Mouse (Mus musculus) CD4-positive, CD25-positive, alpha-beta regulatory T cell, adult 4 months (primary cell): ENCODE measurements around the gene Selenon. TPM values are rescaled to one million over a fixed set of nuclear protein-coding genes. Genes with fewer than 3 reads are reported as not detected.
A peak's percentile ranks its signal among the peaks of the same experiment; 100 is the strongest.

Source experiments
- ATAC-seq: one replicate; pipeline ENCODE4 v1.8.0; 2017
- polyA plus RNA-seq, 2 experiments: library from polyadenylated mRNA; unstranded; fragments of 100-300 nt; shearing (Covaris generic); gene quantifications; one replicate each; pipeline ENCODE4 v1.2.1; 2017

Gene Selenon
- polyA plus RNA-seq, 2 experiments from 2014 or later, result 0.19 to 1.9 TPM

- ATAC-seq, result no peak
These were observed 25.3 kb upstream of the Selenon start for GRCm38 (mm10) chr4:134577281-134577680.

GRCm38 (mm10) chr4:134575486-134575885 lies 23.5 kb upstream of the Selenon start:
- ATAC-seq, result no peak

DNA sequence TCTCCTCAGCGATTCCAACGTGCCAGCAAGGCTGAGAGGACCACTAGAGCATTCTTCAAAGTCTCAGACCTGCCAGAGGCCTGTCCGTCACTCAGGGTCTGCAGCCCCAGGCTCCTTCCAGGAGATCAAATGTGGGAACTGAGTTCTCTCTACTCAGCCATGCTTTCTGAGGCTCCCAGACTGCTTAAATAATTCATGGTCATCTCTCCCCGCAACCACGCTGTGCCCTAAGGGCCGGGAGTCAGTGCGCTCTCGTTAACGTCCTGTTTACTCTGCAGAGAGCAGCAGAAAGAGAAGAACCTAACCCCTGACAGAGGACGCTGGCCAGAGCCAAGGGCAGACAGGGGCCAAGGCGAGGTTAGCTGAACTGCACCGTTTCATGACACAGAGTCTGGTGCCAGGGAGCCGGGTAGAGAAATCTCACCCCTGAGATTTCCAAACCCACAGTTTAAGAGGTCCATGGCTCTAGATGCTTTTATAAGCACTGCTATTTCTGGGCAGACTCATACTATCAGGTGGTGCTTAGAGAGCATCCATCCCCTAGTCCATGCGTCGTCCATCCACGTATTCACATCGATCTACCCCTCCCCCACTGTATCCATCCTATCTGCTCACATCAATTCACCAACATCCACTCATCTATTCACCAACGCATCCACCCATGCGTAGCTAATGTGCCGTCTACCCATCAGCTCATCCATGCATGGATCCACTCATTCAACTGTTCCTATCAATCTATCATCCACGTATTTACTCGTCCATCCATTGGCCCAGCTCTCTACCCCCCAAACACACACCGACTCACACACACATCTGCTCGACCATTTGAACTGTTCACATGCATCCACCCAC lies 20.7 kb upstream of the Selenon start:
- no peak for ATAC-seq

GRCm38 (mm10) chr4:134570704-134571451 lies 18.9 kb upstream of the Selenon start:
- ATAC-seq, result no peak

GRCm38 (mm10) chr4:134569831-134570230 lies 17.9 kb upstream of the Selenon start:
- ATAC-seq, result no peak

DNA sequence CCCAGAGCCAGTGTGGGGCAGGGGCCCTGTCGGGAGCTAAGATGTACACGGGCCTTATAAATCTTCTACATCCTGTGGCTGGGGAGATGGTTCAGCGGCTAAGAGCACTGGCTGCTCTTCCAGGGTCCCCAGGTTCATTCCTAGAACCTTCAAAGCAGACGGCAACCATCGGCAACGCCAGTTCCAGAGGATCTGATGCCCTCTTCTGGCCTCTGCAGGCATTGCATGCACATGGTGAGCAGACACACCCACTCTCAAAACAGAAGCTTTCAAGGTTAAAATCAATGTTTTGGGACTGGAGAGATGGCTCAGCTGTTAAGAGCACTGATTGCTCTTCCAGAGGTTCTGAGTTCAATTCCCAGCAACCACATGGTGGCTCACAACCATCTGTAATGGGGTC lies 17.2 kb upstream of the Selenon start:
- ATAC-seq, result no peak

- ATAC-seq, result no peak
These were observed 15.6 kb upstream of the Selenon start for GRCm38 (mm10) chr4:134567377-134568226.

GRCm38 (mm10) chr4:134564093-134564492 lies 12.1 kb upstream of the Selenon start:
- no peak for ATAC-seq

- no peak for ATAC-seq
These were observed 11.7 kb upstream of the Selenon start for GRCm38 (mm10) chr4:134563624-134564023.

DNA sequence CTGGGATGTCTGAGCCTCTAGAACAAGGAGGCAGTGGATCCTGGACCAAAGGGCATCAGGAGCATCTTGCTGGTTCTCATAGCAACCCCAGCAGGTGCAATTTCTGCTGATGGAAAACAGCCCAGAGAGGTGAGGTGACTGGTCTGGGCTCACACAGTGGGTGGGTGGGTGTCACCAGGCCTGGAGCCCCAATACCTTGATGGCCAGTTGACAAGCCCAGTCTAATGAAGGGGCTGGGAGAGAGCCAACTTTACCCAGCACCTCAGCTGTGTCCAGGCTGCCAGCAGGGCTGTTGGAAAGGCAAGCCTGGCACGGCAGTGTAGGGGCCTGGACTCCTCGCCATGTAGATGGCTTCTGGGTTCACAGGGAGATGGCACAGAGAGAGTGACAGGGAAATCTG lies 10.0 kb upstream of the Selenon start:
- no peak for ATAC-seq

- ATAC-seq, result no peak
These were observed 8.7 kb upstream of the Selenon start for GRCm38 (mm10) chr4:134560699-134561098.

- no peak for ATAC-seq
These were observed 7.2 kb upstream of the Selenon start for GRCm38 (mm10) chr4:134559154-134559553.

GRCm38 (mm10) chr4:134558570-134559113 lies 6.7 kb upstream of the Selenon start:
- ATAC-seq, result no peak

- no peak for ATAC-seq
These were observed 5.8 kb upstream of the Selenon start for GRCm38 (mm10) chr4:134557626-134558249.

GRCm38 (mm10) chr4:134555956-134556580 lies 4.1 kb upstream of the Selenon start:
- no peak for ATAC-seq

DNA sequence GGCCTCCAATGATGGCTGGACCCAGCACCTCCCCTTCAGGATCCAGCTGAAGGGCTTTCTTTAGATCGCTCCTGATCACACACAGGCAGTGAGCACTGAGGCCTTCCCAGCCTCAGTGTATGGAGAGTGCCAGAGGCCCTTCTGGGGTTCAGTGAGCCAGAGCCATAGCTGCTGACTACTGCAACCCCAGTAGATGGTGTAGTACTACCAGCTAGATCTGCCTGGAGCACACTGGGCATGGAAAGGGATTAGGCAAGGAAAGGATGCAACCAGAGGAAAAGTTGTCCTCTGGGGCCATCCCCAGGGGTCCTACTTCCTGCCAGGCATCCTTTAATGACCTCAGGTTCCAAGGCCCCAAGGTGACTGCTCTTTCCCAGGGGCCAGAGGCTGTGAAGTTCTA lies 1.7 kb upstream of the Selenon start:
- ATAC-seq, result no peak

- no peak for ATAC-seq
These were observed 2.1 kb downstream of the Selenon start for GRCm38 (mm10) chr4:134549899-134550298.

DNA sequence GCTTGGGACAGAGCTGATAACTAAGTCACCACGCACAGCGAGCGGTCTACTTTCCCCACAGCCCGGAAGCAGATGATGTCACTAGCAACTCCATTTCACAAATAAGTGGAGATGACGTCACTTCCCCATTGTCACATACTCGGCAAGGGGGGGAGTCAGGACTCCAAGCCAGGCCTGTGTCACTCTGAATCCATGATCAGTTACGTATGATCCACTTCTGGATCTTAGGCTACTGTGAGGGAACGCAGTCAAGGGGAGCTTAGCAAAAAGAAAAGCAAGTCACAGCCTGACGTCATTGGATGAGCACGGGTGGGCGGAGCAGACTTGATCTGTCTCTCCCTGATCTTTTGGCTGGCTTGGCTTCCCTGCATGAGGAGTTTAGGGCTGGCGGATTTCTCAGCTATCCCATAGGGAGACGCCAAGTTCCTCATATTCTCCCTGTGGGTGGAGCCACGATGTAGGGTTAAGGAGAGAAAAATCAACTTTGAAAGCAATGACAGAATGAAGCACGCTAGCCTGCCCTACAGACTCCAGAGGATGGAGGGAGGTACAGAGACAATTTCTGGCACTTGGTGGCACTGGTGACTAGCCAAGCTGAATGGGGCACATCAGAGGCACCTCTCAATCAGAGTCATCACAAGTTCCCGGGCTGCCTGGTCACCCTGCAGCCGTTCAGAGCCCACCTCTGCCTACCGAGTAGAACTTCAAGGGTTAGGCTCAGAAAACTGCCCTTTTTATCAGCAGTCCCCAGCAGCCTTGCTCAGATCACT lies 3.6 kb downstream of the Selenon start:
- no peak for ATAC-seq

DNA sequence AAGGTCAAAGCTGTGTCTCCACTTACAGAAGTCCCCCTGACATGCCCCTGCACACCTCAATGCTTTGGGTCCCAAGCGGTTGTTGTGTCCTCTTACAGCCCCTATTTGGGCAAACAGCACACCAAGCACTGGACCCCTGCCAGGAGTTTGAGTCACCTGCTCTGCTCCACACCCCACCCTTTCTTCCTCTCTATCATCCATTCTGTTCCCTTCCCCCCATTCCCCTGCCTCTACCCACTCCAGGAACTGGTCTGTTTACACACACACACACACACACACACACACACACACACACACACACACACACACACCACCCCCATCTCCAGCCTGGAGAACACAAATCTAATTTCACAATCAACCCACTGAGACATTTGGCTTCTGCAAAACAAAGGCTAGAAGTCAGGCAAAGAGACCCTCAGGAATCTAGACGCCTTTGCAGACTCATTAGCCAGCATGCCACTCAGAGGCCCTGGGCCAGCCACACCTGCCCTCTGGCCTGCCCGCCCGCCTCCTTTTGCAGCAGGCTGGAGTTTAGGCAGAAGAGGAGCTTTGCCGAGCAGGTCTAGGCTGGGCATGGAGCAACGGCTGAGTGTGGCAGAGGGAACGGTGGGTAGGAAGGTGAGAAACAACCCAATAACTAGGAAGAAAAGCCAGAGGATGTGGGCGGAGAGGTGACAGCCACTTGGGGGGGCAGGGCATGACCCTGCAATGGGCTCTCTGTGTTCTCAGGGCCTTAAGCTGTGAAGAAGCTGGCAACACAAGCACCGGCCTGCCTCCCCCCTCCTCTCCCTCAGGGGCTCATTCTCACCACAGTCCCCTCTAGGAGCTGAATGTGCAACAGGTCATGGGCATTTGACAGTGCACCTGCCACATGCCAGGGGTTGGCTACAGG lies 4.9 kb downstream of the Selenon start:
- no peak for ATAC-seq

DNA sequence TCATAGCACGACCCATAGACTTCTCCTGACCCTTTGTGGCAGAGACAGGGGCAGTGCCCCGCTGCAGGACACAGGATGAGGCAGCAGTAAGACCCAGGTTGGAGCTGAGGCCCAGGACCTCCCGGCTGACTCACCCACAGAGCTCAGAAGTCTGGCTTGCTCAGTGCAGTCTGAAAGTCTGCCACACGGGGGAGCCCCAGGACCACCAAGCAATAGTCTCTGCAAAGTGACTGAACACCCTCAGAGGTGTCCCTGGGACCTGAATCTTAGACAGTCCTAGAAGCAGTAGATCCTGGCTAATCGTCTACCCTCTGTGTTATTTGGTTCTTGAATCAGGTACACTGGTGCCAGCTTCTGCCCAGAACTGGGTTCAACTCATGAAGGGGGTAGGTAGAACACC lies 8.7 kb downstream of the Selenon start:
- peak; percentile 98 for ATAC-seq
